Mouse (Mus musculus): ENCODE data around the gene Nr2e1. TPM values are rescaled to one million over a fixed set of nuclear protein-coding genes. Genes with fewer than 3 reads are reported as not detected.

Nr2e1 gene
- not detected for total RNA-seq (2023)

GRCm38 (mm10) chr10:42583157-42583872 lies at the start of gene Nr2e1, which contains the start of gene Ostm1:
Gene Nr2e1 (minus strand): TSS chr10:42583632.
Gene Ostm1 (plus strand): TSS chr10:42583822.

Other genes with a start within 250 kb of the Nr2e1 start
- 6.0 TPM for gene Afg1l, start 105.1 kb downstream of the Nr2e1 start, total RNA-seq (2023)
- gene Snx3, start 81.6 kb downstream of the Nr2e1 start, total RNA-seq (2023): 108 TPM
- 28.1 TPM for gene Ostm1, start 190 bp upstream of the Nr2e1 start, total RNA-seq (2023)
- 66.1 TPM for gene Sec63, start 177.9 kb upstream of the Nr2e1 start, total RNA-seq (2023)

All from CD4-positive naive resting alpha-beta T cell, adult 57 days (primary cell).